Mouse (Mus musculus) lung, postnatal 0 days (tissue): ENCODE measurements around the gene Pex7.

Experiments
- CTCF ChIP-seq: IDR thresholded peaks from 2 replicates; pipeline ENCODE4 v1.5.1; 2016; ENCODE audit warnings: antibody characterized with exemption, mild to moderate bottlenecking
- EP300 ChIP-seq: IDR thresholded peaks from 2 replicates; pipeline ENCODE4 v1.6.1; 2016; ENCODE audit warnings: antibody characterized with exemption, mild to moderate bottlenecking, control low read depth

- no peak for TF ChIP-seq CTCF
- no peak for TF ChIP-seq EP300
Observed at GRCm38 (mm10) chr10:19954572-19954971, 47.1 kb upstream of the Pex7 start.
